Mouse (Mus musculus) ovary, adult 18-20 months (tissue): ENCODE measurements around the gene Tbc1d22a.

Experiments
- DNase-seq: peaks from one replicate; pipeline ENCODE4 v3.0.0; 2022; ENCODE audit warnings: low spot score, mixed read lengths

Gene Tbc1d22a

DNA sequence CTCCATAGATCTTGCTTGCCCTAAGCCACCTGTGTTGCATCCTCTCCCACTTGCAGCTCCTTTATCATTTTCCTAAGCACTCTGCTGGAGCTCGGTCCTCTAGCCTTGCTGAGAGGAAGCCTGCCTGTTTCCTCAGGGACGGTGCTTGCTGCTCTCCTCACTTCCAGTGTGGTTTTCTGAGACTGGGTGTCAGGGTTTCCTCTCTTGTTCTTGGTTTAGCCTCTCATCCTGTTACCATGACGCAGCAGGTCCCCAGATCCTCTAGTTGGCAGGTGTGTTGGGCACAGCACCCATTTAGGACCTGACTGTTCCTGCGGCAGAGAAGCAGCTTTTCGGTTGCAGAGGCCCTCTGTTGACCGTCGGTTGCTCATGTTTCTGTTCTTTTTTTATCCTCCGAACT lies 172.1 kb downstream of the Tbc1d22a start:
- no peak for DNase-seq

DNA sequence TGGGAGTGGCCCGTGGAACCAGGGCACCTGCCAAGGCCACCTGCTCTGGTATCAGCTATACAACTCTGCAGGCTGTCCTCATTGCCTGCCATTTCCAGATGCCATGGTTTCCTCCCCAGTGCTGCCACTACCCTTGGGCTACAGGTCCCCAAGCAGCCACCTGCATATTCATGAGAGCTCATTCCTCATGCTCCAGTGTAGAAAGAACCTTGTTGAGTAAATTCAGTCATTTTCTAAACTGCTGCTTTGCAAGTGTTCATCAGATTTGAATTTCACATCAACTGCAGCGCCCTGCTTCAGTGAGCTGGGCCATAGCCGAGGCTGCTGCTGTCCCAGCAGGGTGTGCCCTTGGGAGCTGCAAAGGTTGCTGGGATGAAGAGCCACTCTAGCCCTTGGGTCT lies 174.3 kb downstream of the Tbc1d22a start:
- DNase-seq, result no peak

- no peak for DNase-seq
Measured at GRCm38 (mm10) chr15:86404866-86405265, 190.6 kb downstream of the Tbc1d22a start.

DNA sequence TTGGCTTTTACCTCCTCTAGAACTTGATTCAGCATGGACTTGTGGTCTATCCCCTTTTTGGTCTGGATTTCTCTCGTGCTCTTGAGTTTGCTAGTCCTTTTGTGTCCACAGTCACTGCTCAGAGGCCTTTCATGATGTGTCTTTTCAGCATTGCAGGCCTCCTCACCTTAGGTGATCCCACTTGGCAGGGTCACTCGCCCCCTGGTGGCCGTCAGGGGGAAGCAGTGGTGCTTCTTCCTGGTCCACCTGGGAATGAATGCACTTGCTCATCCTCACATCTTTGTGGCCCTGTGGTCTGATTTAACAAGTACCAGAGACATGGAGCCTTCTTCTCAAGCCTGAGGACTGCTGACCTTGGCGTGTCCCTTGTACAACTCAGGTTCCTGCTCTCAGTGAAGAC lies 191.3 kb downstream of the Tbc1d22a start:
- DNase-seq, result no peak

DNA sequence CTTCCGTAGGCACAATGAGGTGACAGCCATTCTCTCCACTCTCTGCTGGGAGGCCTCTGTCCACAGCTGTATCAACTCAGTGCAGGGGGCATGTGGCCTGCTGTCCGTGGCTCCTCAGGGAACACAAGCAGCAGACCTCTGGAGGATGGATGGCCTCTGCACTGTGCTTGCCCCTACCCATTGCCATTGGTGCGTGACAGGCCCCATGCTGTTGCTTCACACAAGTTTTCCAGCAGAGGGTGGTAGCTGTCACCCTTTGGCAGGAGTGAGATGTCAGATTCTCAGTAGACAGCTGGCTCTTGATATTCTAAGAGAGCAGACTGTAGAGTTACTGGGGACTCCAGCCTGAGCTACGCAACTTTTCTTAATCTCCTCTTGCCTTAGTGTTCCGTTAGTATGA lies 195.1 kb downstream of the Tbc1d22a start:
- no peak for DNase-seq

DNA sequence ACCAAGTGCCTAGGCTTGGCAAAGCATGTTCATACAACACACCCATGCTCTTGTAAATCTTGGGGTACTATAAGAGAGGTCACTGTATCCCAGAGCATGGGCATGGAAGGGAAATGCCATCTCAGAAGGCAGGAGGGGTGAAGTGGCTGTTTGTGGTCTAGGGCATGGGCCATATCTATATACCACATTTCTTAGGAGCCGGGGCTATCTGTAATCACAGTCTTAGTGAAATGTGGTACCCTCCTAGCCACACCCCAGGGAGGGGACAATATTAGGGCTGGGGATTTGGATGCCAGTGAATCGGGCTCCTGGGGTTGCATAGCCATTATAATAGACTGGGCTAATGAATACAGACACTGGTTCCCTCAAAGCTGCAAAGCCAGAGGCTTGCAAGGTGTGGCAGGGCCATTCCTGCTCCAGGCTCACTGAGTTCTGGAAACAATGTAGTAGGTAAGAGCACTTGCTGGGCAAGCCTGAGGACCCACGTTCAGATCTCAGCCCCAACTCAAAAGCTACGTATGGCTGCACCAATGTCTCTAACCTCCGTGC lies 197.3 kb downstream of the Tbc1d22a start:
- no peak for DNase-seq

DNA sequence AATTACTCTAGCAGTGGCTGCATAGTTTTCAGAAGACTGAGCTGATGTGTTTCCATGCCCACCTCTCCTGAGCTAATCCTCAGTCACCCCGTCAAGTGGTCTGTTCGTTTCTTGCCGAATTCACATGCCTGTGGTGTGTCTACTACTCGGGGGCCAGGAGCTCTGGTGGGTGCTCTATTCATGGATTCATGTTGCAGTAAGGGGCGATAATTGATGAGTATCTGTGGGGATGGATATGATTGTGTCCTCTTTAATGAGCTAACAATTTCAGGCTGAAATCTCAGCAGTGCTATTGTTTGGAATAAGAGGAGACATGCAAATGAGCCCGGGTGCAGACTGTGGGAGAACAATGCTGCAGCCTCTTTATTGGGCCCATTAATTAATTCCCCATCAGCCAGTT lies 201.7 kb downstream of the Tbc1d22a start:
- no peak for DNase-seq

- DNase-seq, result no peak
Measured at GRCm38 (mm10) chr15:86418436-86418835, 204.2 kb downstream of the Tbc1d22a start.

- DNase-seq, result no peak
Measured at GRCm38 (mm10) chr15:86419620-86420019, 205.4 kb downstream of the Tbc1d22a start.

GRCm38 (mm10) chr15:86422858-86423257 lies 208.6 kb downstream of the Tbc1d22a start:
- DNase-seq, result no peak

GRCm38 (mm10) chr15:86423884-86424283 lies 209.6 kb downstream of the Tbc1d22a start:
- DNase-seq, result no peak

- no peak for DNase-seq
Measured at GRCm38 (mm10) chr15:86424971-86425370, 210.7 kb downstream of the Tbc1d22a start.

DNA sequence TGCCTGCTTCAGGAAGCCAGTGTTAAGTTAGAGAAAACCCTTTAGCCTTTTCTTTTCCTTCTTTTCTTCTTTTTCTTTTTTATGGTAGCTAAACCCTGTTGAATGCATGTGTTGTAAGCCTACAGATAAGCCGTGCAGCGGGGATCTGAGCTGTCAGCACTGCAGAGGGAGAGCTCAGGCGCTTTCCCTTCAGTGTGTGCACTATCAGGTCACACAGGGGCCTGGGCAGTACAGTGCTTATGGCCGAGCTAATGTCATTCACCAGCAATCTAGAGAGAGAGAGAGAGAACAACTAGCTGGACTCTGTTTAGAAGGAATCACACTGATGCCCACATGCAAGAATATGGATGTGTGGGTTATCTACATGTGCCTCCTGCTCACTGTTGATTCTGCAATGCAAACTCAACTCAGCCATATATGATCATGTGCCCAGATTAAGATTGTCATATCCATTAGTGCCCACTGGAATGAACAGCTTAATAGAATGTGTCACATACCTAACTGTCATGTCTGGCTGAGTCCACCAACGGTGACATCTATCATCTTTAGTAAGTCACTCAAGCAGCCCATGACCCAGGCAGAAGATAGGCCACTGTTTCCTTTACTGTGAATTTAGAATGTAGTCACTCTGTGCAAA lies 212.2 kb downstream of the Tbc1d22a start:
- no peak for DNase-seq

- no peak for DNase-seq
Measured at GRCm38 (mm10) chr15:86427439-86427838, 213.2 kb downstream of the Tbc1d22a start.

- no peak for DNase-seq
Measured at GRCm38 (mm10) chr15:86428496-86428895, 214.2 kb downstream of the Tbc1d22a start.

- DNase-seq, result no peak
Measured at GRCm38 (mm10) chr15:86429766-86430335, 215.6 kb downstream of the Tbc1d22a start.

GRCm38 (mm10) chr15:86431539-86432080 lies 217.4 kb downstream of the Tbc1d22a start:
- DNase-seq, result no peak

GRCm38 (mm10) chr15:86432791-86433190 lies 218.5 kb downstream of the Tbc1d22a start:
- no peak for DNase-seq

- DNase-seq, result no peak
Measured at GRCm38 (mm10) chr15:86433378-86433777, 219.1 kb downstream of the Tbc1d22a start.

- DNase-seq, result no peak
Measured at GRCm38 (mm10) chr15:86434241-86434640, 220.0 kb downstream of the Tbc1d22a start.

DNA sequence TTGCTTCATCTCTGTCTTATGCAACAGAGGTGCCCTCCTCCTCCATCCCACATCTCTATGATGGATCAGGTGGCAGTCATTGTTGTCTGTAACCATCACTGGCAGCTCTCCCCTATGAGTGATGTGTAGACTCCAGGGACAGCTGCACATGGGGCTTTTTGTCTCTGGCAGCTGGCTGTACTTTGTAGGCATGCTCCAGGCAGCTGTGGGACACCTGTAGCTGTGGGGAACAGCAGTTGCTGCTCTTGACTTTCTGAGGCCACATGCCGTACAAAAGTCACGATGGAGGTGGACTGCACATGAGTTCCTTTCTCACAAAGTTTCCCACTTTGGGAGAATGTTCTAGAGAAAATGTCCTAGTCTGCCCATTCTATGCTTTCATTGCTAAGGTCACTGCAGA lies 223.1 kb downstream of the Tbc1d22a start:
- DNase-seq, result no peak

- DNase-seq, result no peak
Measured at GRCm38 (mm10) chr15:86439015-86439796, 224.9 kb downstream of the Tbc1d22a start.

DNA sequence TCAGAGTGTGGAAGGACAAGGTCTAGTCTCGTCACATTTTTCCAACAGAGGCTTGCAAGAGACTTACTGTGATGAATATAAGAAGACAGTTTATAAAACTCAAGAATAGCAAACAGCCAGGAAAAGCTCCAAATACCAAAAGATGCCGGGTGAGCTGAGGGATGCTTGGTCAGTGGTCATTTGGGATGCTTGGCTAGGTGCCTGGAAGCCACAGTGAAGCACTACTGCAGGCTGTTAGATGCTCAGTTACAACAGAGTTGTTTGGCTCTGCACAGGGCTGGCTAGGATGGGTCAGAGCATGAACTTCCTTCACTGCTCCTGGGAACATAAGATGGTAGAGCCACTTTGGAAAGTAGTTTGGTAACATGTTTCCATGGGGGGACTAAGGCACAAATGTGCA lies 230.0 kb downstream of the Tbc1d22a start:
- no peak for DNase-seq
